Comparison of ENCODE assay signal across 12 mouse cellular contexts in the genomic region with DNA sequence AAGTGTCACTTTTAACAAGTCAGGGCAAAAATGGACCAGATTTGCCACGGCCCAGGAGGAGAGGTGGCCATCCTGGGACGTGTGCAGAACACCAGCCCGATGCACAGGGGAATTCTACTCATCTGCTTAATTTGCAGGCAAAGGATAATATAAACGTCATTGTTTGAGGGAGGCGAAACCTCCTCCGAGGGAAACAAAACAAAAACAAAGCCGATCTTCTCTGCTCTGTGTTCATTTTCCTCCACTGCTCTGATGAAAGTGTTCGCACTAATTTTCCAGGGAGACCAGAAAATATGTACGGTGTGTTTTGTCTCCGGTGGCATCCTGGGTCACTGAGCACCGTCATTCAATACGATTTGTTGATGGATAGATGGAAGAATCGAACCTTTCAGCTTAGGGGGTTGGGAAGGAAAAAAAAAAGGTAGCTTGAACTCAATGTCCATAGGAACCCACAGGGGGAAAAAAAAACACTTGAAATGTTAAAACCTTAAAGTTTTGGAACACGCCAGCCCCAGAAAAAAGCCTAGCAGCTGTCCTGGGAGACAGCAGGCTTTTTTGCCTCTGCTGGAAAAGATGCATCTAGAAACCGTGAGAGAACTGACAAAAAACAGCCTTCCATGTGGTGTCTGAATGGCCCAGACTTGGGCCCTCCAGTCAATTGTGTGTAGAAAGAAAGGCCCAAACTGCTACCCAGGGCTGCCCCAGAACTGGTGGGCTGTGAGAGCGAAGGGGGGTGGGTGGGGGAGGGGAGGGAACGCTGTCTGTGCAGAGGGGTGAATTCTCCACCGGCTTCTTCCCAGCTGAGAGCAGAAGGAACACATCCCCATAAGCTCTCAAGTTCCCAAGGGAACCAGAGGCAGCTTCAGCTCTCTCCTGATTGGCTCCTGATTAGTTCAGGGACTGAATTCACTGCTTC. TPM values are rescaled to one million over a fixed set of nuclear protein-coding genes. Genes with fewer than 3 reads are reported as not detected.
A peak's percentile ranks its signal among the peaks of the same experiment; 100 is the strongest.
DNase-seq lines count a peak whose midpoint lies in the region; ATAC-seq lines count a peak whose summit lies in the region.
"Had no signal": no experiment of that assay in that cellular context is flagged by ENCODE, and none has a peak within 500 bp of the region (broad histone marks: within the 10 kb centered on the region; RNA-seq: fewer than 3 reads in every experiment).

No protein-coding gene starts in this region.

- no peaks in the 10 kb centered on the region for H3K36me3 ChIP-seq in embryonic facial prominence, embryonic 12.5 days
- H3K36me3 ChIP-seq in hindbrain, embryonic 12.5 days, result no peaks in the 10 kb centered on the region
- H3K36me3 ChIP-seq in midbrain, embryonic 15.5 days (replicated peaks), result no peaks in the 10 kb centered on the region

- H3K4me2 ChIP-seq in embryonic facial prominence, embryonic 12.5 days (replicated peaks), result peak overlapping the region; percentile 18; the same call in 1 of the 2 replicates
- peak overlapping the region; percentile 37 for H3K4me2 ChIP-seq in hindbrain, embryonic 12.5 days (replicated peaks)
- peak overlapping the region; percentile 35 for H3K4me2 ChIP-seq in midbrain, embryonic 15.5 days

- H3K9ac ChIP-seq in embryonic facial prominence, embryonic 12.5 days, result no peak overlapping the region
- peak overlapping the region; percentile 19; the same call in 1 of the 2 replicates for H3K9ac ChIP-seq in hindbrain, embryonic 12.5 days
- H3K9ac ChIP-seq in midbrain, embryonic 15.5 days, result peak overlapping the region; percentile 4; the same call in 1 of the 2 replicates

- no peak overlapping the region for H3K4me3 ChIP-seq in embryonic facial prominence, embryonic 12.5 days
- H3K4me3 ChIP-seq in hindbrain, embryonic 12.5 days, result no peak overlapping the region
- H3K4me3 ChIP-seq in midbrain, embryonic 15.5 days, result no peak overlapping the region
- H3K4me3 ChIP-seq: myocyte had no signal

- H3K27me3 ChIP-seq in embryonic facial prominence, embryonic 12.5 days, result no peaks in the 10 kb centered on the region
- no peaks in the 10 kb centered on the region for H3K27me3 ChIP-seq in hindbrain, embryonic 12.5 days
- H3K27me3 ChIP-seq in midbrain, embryonic 15.5 days (replicated peaks), result no peaks in the 10 kb centered on the region

- 15% methylated on average over 18 of the region's 18 CpGs for WGBS in embryonic facial prominence, embryonic 12.5 days
- 5% methylated on average over 18 of the region's 18 CpGs for WGBS in hindbrain, embryonic 12.5 days
- WGBS in midbrain, embryonic 15.5 days, result 6% methylated on average over 18 of the region's 18 CpGs

- ATAC-seq in embryonic facial prominence, embryonic 12.5 days (ENCODE audit: insufficient number of reproducible peaks, insufficient read depth, low FRiP score, low TSS enrichment), result peak; percentile 52
- peak; percentile 92 for ATAC-seq in hindbrain, embryonic 12.5 days (ENCODE audit: low FRiP score)
- ATAC-seq in midbrain, embryonic 15.5 days (replicated peaks), result peak; percentile 61; the same call in 1 of the 2 replicates
- no peak for ATAC-seq in erythroblast, adult 5-6 weeks (replicated peaks; ENCODE audit: low FRiP score, poor library complexity, severe bottlenecking)

- no peak overlapping the region for H3K27ac ChIP-seq in embryonic facial prominence, embryonic 12.5 days
- H3K27ac ChIP-seq in hindbrain, embryonic 12.5 days, result peak overlapping the region; percentile 81
- no peak overlapping the region for H3K27ac ChIP-seq in midbrain, embryonic 15.5 days

- peak; percentile 80 for DNase-seq in embryo, embryonic 10.5 days (ENCODE audit: low spot score)
- no peak for DNase-seq in ovary, postnatal 10 days (ENCODE audit: low spot score)
- no peak for DNase-seq in left cerebral cortex, postnatal 36 days (ENCODE audit: low spot score in 2 of 2)
- no peak for DNase-seq in right cerebral cortex, postnatal 4 days
- DNase-seq: cerebellum, postnatal 14 days; left cerebral cortex, postnatal 4 days; lung, postnatal 10 days had no signal

- intact Hi-C loops in left cerebral cortex, postnatal 36 days (cut with DNase I), result no loop called here

- no peaks in the 10 kb centered on the region for H3K9me3 ChIP-seq in embryonic facial prominence, embryonic 12.5 days
- H3K9me3 ChIP-seq in hindbrain, embryonic 12.5 days (replicated peaks), result no peaks in the 10 kb centered on the region
- no peaks in the 10 kb centered on the region for H3K9me3 ChIP-seq in midbrain, embryonic 15.5 days

- 0 out of 2 replicates have a peak, but pooled peaks cover 13% of the 10 kb centered on the region for H3K4me1 ChIP-seq in embryonic facial prominence, embryonic 12.5 days
- H3K4me1 ChIP-seq in hindbrain, embryonic 12.5 days, result peaks cover 26% of the 10 kb centered on the region
- peaks cover 6% of the 10 kb centered on the region; the same call in 1 of the 2 replicates for H3K4me1 ChIP-seq in midbrain, embryonic 15.5 days

RNA-seq across cellular contexts. Expression of gene Fancc, which starts 10.0 kb away (rescaled TPM):
- polyA plus RNA-seq in embryonic facial prominence, embryonic 12.5 days (2016; fragmentation: Nextera tagmentation; extraction: Ambion mirVana), result 21.8 and 23.7 TPM in 2 replicates
- polyA plus RNA-seq in hindbrain, embryonic 12.5 days (2016; fragmentation: Nextera tagmentation; extraction: Ambion mirVana), result 20.4 and 23.0 TPM in 2 replicates
- polyA plus RNA-seq in midbrain, embryonic 15.5 days (2015; fragmentation: Nextera tagmentation; extraction: Ambion mirVana), result 15.3 and 16.1 TPM in 2 replicates
- 4.8 and 26.5 TPM in 2 replicates for total RNA-seq in erythroblast, adult 5-6 weeks (2015; ENCODE audit: low replicate concordance)
- 9.0 and 17.6 TPM in 2 replicates for total RNA-seq in erythroblast, adult 5-6 weeks (2017; ENCODE audit: low replicate concordance)
- total RNA-seq in left cerebral cortex, postnatal 36 days (2021), result 1 to 10 TPM; 7.1 to 7.7 TPM
